9 mouse cellular contexts compared by ENCODE assay signal in the genomic region with DNA sequence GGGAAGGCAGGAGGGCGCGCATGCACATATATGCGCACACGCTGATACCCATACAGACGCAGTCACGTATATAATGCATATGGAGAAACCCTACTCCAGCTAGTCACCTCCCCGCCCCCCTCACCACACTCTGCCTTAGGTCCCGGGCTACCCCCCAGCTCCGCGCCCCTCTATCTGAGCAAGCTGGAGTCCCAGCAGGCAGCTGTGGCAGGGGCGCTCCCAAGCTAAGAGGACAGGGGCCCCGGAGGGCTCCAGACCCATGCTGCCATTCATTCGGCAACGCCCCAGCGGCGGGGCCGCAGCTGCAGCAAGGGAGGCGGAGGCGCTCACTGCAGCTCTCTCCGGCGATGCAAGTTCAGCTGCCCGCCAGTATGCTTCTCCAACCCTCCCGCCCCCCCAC. TPM values are rescaled to one million over a fixed set of nuclear protein-coding genes. Genes with fewer than 3 reads are reported as not detected.
DNase-seq lines count a peak whose midpoint lies in the region; ATAC-seq and TF ChIP-seq lines count a peak whose summit lies in the region.
"Had no signal": no experiment of that assay in that cellular context is flagged by ENCODE, and none has a peak within 500 bp of the region (broad histone marks: within the 10 kb centered on the region; RNA-seq: fewer than 3 reads in every experiment).

No protein-coding gene starts in this region.

- TF ChIP-seq POLR2A in olfactory bulb, adult 2 months (IDR thresholded peaks at IDR 0.05; ENCODE audit: insufficient read depth, low read depth, low read length): no peak

- WGBS in hindbrain, embryonic 11.5 days: 14% methylated on average over 16 of the region's 23 CpGs
- 11% methylated on average over 22 of the region's 23 CpGs for WGBS in liver, embryonic 14.5 days (ENCODE audit: insufficient replicate concordance)
- 17% methylated on average over 21 of the region's 23 CpGs for WGBS in olfactory bulb, adult 2 months

- TF ChIP-seq CTCF in gastrocnemius, adult 2 months (IDR thresholded peaks at IDR 0.05): no peak
- no peak for TF ChIP-seq CTCF in E14TG2a.4 (conservative IDR thresholded peaks at IDR 0.05; ENCODE audit: low read length)
- TF ChIP-seq CTCF in liver, embryonic 14.5 days (IDR thresholded peaks at IDR 0.05; ENCODE audit: low read depth): no peak
- TF ChIP-seq CTCF in olfactory bulb, adult 2 months (IDR thresholded peaks at IDR 0.05; ENCODE audit: insufficient read depth, low read depth, low read length): no peak

- peak overlapping the region; percentile 79 for H3K4me3 ChIP-seq in gastrocnemius, adult 2 months
- H3K4me3 ChIP-seq in E14TG2a.4 (replicated peaks; ENCODE audit: low read length): peak overlapping the region; percentile 80
- peak overlapping the region; percentile 57 for H3K4me3 ChIP-seq in hindbrain, embryonic 11.5 days (ENCODE audit: low read depth, low read length)
- peak overlapping the region; percentile 54 to 74 for H3K4me3 ChIP-seq in liver, embryonic 14.5 days (ENCODE audit: insufficient read depth in 1 of 2, low read depth in 2 of 2, low read length in 2 of 2)
- peak overlapping the region; percentile 86 for H3K4me3 ChIP-seq in olfactory bulb, adult 2 months (ENCODE audit: insufficient read depth, low read depth, low read length)

- peak; percentile 77 for ATAC-seq in hindbrain, embryonic 11.5 days (ENCODE audit: low FRiP score)
- ATAC-seq in liver, embryonic 14.5 days (ENCODE audit: insufficient read depth): peak; percentile 54

- no peaks in the 10 kb centered on the region for H3K9me3 ChIP-seq in E14TG2a.4 (ENCODE audit: low read length)
- H3K9me3 ChIP-seq in hindbrain, embryonic 11.5 days (ENCODE audit: control insufficient read depth, low read length): no peaks in the 10 kb centered on the region
- no peaks in the 10 kb centered on the region for H3K9me3 ChIP-seq in liver, embryonic 14.5 days (ENCODE audit: control insufficient read depth, low read length)

- H3K27ac ChIP-seq in gastrocnemius, adult 2 months: peak overlapping the region; percentile 65
- peak overlapping the region; percentile 76 for H3K27ac ChIP-seq in hindbrain, embryonic 11.5 days (ENCODE audit: low read depth, low read length)
- no peak overlapping the region for H3K27ac ChIP-seq in liver, embryonic 14.5 days
- H3K27ac ChIP-seq in olfactory bulb, adult 2 months (ENCODE audit: insufficient read depth, low read depth, low read length): no peak overlapping the region

- peak overlapping the region; percentile 56 for H3K4me2 ChIP-seq in hindbrain, embryonic 11.5 days (replicated peaks; ENCODE audit: low read depth, low read length)
- H3K4me2 ChIP-seq in liver, embryonic 14.5 days (ENCODE audit: low read depth): peak overlapping the region; percentile 61

- intact Hi-C loops in gastrocnemius, adult 2 months (cut with DNase I): loop anchor here (10.0 kb wide), 1 partner anchor 74 kb away; no protein-coding TSS in a partner anchor

- peaks cover 5% of the 10 kb centered on the region; the same call in 1 of the 2 replicates for H3K4me1 ChIP-seq in E14TG2a.4 (replicated peaks; ENCODE audit: low read depth, low read length)
- H3K4me1 ChIP-seq in hindbrain, embryonic 11.5 days (replicated peaks; ENCODE audit: control insufficient read depth, insufficient read depth, low read length): no peaks in the 10 kb centered on the region
- 0 out of 4 replicates have a peak, but pooled peaks cover 0 to 2% of the 10 kb centered on the region in 2 experiments for H3K4me1 ChIP-seq in liver, embryonic 14.5 days (replicated peaks; ENCODE audit: control insufficient read depth in 2 of 2, insufficient read depth in 2 of 2, low read length in 1 of 2)
- peaks cover 6% of the 10 kb centered on the region; the same call in 1 of the 2 replicates for H3K4me1 ChIP-seq in olfactory bulb, adult 2 months (ENCODE audit: control insufficient read depth, insufficient read depth, low read length)

- peak; percentile 30 for DNase-seq in gastrocnemius, adult 2 months
- no peak for DNase-seq in gastrocnemius, adult 18-20 months (ENCODE audit: low spot score)
- DNase-seq in embryo, embryonic 11.5 days (ENCODE audit: low read depth, low spot score): peak; percentile 5
- DNase-seq in hindbrain, embryonic 11.5 days (ENCODE audit: low spot score): peak; percentile 60
- no peak for DNase-seq in liver, embryonic 14.5 days (ENCODE audit: low read depth in 3 of 3, low spot score in 3 of 3)
- no peak for DNase-seq in frontal cortex, postnatal 25 days (ENCODE audit: low spot score in 2 of 2)

- no peaks in the 10 kb centered on the region for H3K36me3 ChIP-seq in E14TG2a.4 (ENCODE audit: insufficient read depth, low read length)
- H3K36me3 ChIP-seq in hindbrain, embryonic 11.5 days (ENCODE audit: control insufficient read depth, insufficient read depth, low read length): no peaks in the 10 kb centered on the region
- no peaks in the 10 kb centered on the region for H3K36me3 ChIP-seq in liver, embryonic 14.5 days (replicated peaks; ENCODE audit: control insufficient read depth, insufficient read depth, low read depth)

- TF ChIP-seq EP300 in liver, embryonic 14.5 days (IDR thresholded peaks at IDR 0.05; ENCODE audit: low read depth): no peak

- H3K9ac ChIP-seq in hindbrain, embryonic 11.5 days (ENCODE audit: low read depth, low read length): peak overlapping the region; percentile 66
- H3K9ac ChIP-seq in liver, embryonic 14.5 days (replicated peaks): peak overlapping the region; percentile 25

- H3K27me3 ChIP-seq in E14TG2a.4 (ENCODE audit: insufficient read depth, low read length): peaks cover 22% of the 10 kb centered on the region
- no peaks in the 10 kb centered on the region for H3K27me3 ChIP-seq in hindbrain, embryonic 11.5 days (ENCODE audit: control insufficient read depth, insufficient read depth, low read length)
- no peaks in the 10 kb centered on the region for H3K27me3 ChIP-seq in liver, embryonic 14.5 days (ENCODE audit: control insufficient read depth, insufficient read depth, low read length)

RNA-seq across cellular contexts. Expression of a gene that starts 2.8 kb away (rescaled TPM):
- 1 to 10 TPM in 1 of 2 experiments, under 1 TPM in 1; 0.99 to 1.9 TPM for total RNA-seq in gastrocnemius, adult 2 months (2021)
- 1 to 10 TPM; 1.2 to 1.4 TPM for total RNA-seq in gastrocnemius, adult 18-20 months (2021)
- polyA plus RNA-seq in hindbrain, embryonic 11.5 days (2014; fragmentation: Nextera tagmentation; extraction: Ambion mirVana): 57.5 and 62.8 TPM in 2 replicates
- 2.1 and 3.0 TPM in 2 replicates for polyA plus RNA-seq in liver, embryonic 14.5 days (2012; rRNA removed)
- 3.0 and 3.1 TPM in 2 replicates for polyA plus RNA-seq in liver, embryonic 14.5 days (2014; fragmentation: Nextera tagmentation; extraction: Ambion mirVana)
- polyA plus RNA-seq in olfactory bulb, adult 2 months (2012; ENCODE audit: insufficient read depth, insufficient read length, low replicate concordance, missing spikeins): not detected in 2 replicates

RNA-seq across cellular contexts. Expression of a gene that starts 59.9 kb away (rescaled TPM):
- not detected for total RNA-seq in gastrocnemius, adult 2 months (2021)
- not detected for total RNA-seq in gastrocnemius, adult 18-20 months (2021)
- polyA plus RNA-seq in hindbrain, embryonic 11.5 days (2014; fragmentation: Nextera tagmentation; extraction: Ambion mirVana): not detected in 2 replicates
- 0.02 TPM in 1 of 2 replicates, not detected in the other for polyA plus RNA-seq in liver, embryonic 14.5 days (2012; rRNA removed)
- 0.11 TPM in 1 of 2 replicates, not detected in the other for polyA plus RNA-seq in liver, embryonic 14.5 days (2014; fragmentation: Nextera tagmentation; extraction: Ambion mirVana)
- not detected in 2 replicates for polyA plus RNA-seq in olfactory bulb, adult 2 months (2012; ENCODE audit: insufficient read depth, insufficient read length, low replicate concordance, missing spikeins)
- total RNA-seq: left cerebral cortex, postnatal 10 days had no signal

Comparison
In these comparisons a context has a peak if more than half of its experiments do, and no peak if none do; other contexts are left out.
1. DNase-seq: peak in gastrocnemius, adult 2 months (single experiment), embryo, embryonic 11.5 days (single experiment) and hindbrain, embryonic 11.5 days (single experiment); none in gastrocnemius, adult 18-20 months (single experiment), liver, embryonic 14.5 days (0 of 3) and frontal cortex, postnatal 25 days (0 of 2).
2. H3K27ac ChIP-seq: peak in gastrocnemius, adult 2 months (single experiment) and hindbrain, embryonic 11.5 days (single experiment); none in liver, embryonic 14.5 days (single experiment) and olfactory bulb, adult 2 months (single experiment).
3. Peak in every context shown above with its lines, with median percentiles within 50 percentile points of each other: H3K4me3 ChIP-seq.